Mouse (Mus musculus) c-Kit-positive CD71-positive TER-119-negative erythroid progenitor cells, embryonic 14.5 days (primary cell): Measurements from ENCODE around the gene Frs3.
"Not testable (repeated sequence)": the region's sequence is repeated elsewhere in the genome, so short reads cannot be mapped to it uniquely, and the experiment has no call there.

Experiments
- DNase-seq: peaks from one replicate; pipeline ENCODE4 v3.0.0-alpha.2; 2013; ENCODE audit warnings: low read depth

Gene Frs3

GRCm38 (mm10) chr17:47688608-47689575 lies at the start of gene Frs3:
Gene Frs3 (plus strand): TSS chr17:47689030.
- no peak for DNase-seq

- no peak for DNase-seq
Observed at GRCm38 (mm10) chr17:47642992-47643391, 45.8 kb upstream of the Frs3 start.

DNA sequence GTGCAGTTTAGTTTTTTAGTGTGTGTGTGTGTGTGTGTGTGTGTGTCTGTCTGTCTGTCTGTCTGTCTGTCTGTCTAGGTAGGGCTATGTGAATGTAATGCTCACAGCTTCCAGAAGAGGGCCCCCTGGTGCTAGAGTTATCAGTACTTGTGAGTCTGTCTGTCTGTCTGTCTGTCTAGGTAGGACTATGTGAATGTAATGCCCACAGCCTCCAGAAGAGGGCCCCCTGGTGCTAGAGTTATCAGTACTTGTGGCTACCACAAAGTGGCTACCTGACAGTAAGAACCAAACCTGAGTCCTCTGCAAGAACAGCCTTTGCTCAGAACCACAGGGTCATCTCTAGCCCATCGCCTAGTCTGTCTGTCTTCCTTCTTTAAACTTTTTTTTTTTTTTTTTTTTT lies 42.1 kb upstream of the Frs3 start:
- DNase-seq: peak; percentile 80

DNA sequence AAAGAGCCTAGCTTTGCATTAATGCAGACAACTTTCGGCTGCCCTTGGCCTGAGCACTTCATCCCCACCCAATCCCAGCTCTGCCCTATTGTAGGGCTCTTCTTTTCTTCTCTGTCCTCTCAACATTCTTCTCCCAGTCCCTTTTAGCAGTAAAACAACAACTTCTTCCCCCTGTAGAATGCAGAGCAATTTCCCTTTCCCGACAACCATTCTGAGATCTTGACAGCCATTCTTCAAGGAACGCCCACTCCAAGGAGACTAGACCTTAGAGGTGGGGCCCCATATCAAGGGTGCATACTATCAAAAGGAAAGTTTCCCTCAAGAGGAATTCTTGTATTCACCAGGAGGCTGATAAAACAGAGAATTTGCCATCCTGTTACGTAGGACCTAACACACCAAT lies 39.9 kb upstream of the Frs3 start:
- no peak for DNase-seq

GRCm38 (mm10) chr17:47651953-47652352 lies 36.9 kb upstream of the Frs3 start:
- DNase-seq: no peak

DNA sequence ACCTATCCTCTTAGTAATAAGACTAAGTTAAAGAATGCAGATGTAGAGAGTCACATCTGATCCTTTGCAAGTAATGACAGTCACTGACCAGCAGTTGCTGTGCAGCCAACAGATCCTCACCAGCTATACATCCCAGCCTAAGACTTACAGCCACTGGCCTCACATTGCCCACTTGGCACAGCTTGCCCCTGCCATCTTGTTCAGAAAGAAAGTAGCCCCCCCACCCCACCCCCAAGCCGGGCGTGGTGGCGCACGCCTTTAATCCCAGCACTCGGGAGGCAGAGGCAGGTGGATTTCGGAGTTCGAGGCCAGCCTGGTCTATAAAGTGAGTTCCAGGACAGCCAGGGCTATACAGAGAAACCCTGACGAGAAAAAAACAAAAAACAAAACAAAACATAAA lies 34.5 kb upstream of the Frs3 start:
- DNase-seq: not testable (repeated sequence)

GRCm38 (mm10) chr17:47655697-47656096 lies 33.1 kb upstream of the Frs3 start:
- DNase-seq: no peak

- DNase-seq: no peak
Observed at GRCm38 (mm10) chr17:47657901-47658300, 30.9 kb upstream of the Frs3 start.

DNA sequence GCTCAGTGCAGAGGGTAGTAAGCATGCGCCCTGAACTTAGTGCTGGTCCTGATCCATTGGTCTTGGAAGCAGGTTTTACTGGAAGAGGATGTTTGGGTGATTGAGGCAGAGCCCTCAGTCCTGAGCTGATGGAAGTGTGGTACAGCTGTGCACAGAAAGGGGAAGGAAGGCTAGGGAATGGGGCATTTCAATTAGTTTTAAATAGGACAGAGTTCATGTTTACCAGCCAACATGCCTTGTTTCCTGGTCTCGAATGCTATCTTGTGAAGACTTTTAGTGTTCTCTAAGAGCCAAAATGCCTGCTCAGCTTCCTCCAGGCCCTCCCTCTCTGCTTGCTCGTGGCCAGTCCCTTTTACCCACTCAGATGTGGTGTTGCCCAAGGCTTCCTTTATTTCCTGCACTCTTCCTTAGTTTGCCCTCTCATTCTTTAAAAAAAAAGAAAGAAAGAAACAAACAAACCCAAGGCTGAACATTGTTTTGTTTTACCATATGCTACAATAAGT lies 30.0 kb upstream of the Frs3 start:
- DNase-seq: no peak

DNA sequence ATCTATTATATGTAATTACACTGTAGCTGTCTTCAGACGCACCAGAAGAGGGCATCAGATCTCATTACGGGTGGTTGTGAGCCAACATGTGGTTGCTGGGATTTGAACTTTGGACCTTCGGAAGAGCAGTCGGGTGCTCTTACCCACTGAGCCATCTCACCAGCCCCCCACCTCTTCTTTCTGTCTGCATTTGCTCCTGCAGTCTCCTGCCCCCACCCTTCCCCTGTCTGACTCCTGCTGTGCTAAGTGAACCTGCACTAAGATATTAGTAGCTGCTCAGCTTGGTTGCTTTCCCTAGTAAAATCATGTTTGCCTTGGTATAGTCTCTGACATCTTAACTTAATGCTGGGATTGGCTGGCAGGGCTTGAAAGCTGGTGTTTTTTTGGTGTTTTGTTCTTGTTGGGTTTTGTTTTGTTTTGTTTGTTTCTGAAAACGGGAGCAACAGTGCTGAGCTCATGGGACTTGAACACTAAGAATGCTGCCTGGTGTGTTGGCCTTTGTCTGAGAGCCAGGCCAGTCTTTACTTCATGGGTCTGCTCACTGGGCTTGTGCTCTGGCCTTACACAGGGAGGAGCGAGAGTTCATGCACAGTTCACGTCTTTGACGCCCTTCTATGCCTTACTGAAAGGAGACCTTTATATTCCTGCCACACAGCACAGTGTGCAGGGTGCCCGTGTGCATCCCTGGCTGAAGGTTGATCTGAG lies 25.7 kb upstream of the Frs3 start:
- no peak for DNase-seq

DNA sequence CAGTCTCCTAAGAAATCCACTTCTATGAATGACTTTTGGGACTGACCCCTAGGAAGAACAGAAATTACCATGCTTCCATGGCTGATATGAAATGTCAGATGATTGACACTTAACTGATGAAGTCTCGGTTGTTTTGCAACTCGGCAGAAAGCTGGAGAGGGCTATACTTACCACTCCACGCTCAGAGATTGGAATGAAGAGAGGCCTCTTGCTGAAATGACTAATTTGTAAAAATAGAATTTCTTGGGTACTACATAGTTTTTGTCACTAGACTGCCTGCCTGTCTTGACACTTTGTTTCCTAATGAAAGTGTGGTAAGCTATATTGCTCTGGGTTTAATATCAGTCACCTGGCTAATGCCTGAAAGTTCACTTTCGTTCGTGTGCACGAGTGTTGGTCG lies 24.4 kb upstream of the Frs3 start:
- DNase-seq: no peak

DNA sequence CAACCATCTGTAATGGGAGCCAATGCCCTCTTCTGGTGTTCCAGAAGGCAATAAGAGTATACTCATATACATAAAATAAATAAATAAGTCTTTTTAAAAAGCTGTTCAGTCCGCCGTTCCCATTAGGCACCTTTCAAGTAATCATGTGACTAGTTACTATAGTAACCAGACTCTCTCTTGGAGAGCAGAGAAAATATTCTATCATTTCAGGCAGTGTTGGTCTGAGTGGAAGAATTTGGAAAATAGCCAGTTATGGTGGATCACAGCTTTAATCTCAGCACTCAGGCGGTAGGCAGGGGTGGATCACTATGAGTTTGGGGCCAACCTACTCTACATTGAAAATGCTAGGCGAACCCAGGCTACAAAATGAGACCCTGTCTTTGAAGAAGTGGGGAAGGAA lies 19.7 kb upstream of the Frs3 start:
- no peak for DNase-seq

DNA sequence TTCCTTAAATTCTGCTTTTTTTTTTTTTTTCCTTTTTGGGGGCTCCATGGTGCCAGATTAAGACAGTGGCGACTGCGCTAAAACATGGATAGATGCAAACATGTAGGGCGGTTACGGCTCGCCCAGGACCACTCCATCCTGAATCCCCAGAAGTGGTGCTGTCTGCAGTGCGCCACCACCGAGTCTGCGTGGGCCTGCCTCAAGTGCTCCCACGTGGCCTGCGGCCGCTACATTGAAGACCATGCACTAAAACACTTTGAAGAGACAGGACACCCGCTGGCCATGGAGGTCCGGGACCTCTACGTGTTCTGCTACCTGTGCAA lies 16.9 kb upstream of the Frs3 start:
- no peak for DNase-seq

DNA sequence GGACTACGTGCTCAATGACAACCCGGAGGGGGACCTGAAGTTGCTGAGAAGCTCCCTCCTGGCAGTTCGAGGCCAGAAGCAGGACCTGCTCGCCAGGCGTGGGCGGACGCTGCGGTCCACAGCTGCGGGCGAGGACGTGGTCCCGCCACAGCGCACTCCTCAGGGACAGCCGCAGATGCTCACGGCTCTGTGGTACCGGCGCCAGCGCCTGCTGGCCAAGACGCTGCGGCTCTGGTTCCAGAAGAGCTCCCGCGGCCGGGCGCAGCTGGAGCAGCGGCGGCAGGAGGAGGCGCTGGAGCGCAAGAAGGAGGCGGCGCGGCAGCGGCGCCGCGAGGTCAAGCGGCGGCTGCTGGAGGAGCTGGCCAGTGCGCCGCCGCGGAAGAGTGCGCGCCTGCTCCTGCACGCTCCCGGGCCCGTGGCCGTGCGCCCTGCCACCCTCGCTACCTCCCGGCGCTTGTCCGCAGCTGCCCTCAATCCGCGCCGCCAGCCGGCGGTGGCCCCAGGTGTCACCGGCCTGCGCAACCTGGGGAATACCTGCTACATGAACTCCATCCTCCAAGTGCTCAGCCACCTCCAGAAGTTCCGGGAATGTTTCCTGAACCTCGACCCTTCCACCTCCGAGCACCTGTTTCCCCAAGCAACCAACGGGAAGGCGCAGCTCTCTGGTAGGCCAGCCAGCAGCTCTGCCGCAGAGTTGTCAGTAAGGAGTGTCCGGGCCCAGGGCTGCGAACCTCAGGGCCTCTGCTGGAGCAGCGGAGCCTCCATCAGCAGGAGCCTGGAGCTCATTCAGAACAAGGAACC lies 16.3 kb upstream of the Frs3 start:
- no peak for DNase-seq

GRCm38 (mm10) chr17:47676581-47676980 lies 12.2 kb upstream of the Frs3 start:
- peak; percentile 55 for DNase-seq

GRCm38 (mm10) chr17:47678238-47678637 lies 10.6 kb upstream of the Frs3 start:
- no peak for DNase-seq

DNA sequence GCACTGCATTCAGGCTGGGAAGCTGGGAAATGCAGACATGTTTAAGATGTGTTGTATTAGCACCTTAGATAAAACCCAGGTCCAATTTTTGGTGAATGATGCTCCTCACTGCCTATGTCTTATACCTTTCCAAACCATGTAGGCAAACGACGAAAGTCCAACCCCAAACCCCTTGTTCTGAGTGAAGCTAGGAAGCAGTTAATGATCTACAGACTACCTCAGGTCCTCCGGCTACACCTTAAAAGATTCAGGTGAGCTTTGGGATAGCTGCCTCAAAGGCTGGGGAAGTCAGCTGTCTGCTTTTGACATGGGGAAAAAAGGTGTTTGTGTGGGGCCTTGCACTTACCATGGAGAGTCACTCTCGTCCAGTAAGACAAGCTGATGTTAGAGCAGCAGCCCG lies 10.1 kb upstream of the Frs3 start:
- no peak for DNase-seq

DNA sequence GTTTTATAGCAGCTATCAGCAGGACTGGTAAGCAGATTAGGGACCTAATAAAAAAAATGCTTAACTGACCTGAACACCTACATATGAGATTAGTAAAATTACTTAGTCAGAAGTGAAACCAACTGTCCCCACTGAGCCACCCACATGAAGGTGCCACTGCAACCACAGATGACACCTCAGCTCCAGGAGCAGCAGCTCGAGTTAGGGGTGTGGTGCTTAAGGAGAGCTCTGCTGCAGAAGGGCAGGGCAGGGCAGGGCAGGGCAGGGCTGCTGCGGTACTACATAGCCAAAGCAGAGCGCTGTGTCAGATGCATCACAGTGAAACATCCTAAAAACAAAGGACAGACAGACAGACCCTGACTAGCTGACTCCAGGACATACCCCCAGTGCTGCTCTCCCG lies 6.0 kb upstream of the Frs3 start:
- no peak for DNase-seq

DNA sequence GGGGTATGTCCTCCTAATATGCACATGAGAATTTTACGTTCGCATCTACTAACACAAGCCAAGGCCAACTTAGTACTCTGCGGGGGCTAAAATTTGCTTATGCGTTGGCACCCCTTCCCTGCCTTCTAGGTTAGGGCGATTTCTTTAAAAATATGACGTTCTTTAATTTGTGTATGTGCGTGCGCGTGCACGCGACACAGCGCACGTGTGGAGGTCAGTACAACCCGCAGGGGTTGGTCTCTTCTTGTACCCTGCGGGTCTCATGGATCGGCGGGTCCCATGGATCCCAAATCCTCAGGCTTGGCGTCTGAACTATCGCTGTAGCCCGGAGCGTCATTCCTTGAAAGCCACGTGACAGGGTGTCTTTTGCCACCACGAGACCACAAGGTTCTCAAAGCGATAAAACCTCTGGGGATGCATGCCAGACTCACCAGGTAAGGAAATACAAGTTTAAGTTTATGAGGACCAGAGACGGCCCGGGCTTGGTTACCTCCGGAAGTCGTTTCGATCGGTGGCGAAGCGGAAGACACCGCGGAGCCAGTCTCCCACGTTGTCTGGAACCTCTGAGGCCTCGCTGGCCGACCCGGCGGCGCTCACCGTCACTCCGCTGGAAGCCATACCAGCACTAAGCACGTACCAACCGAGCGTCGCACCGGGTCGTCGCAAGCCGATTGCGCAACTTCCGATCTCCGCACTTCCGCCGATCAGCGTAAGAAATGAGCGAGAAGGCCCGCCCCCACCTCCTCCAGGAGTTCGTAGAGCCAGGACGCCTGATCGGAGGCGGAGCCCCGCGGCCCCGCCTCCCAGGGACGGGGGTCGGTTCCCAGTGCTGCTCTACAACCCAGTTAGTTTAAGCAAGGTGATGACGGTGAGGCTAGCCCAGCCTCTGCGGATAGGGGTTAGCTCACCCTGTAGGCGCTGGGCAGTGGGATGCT lies 1.2 kb upstream of the Frs3 start:
- DNase-seq: peak; percentile 95

- DNase-seq: no peak
Observed at GRCm38 (mm10) chr17:47688344-47688607, 554 bp upstream of the Frs3 start, which contains the start of gene Tomm6. Gene Tomm6 (minus strand): TSS chr17:47688386.

DNA sequence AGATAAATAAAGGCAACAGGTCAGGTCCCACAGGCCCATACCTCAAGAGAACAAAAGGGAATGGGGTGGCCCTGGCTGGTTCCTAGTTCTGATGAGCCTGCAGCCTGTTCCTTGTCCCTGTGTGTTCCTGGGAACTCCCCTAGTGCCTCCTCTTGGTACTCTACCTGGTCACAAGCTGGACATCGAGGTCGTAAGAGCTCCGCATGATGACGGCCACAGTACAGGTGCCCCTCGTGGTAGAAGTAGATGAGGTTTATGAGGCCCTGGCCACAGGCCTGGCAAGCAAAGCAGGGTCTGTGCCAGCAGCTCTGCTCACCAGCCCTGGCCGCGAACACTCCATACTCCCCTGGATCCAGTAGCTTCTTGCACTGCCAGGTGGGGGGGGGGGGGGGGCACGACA lies 1.1 kb downstream of the Frs3 start:
- DNase-seq: no peak

DNA sequence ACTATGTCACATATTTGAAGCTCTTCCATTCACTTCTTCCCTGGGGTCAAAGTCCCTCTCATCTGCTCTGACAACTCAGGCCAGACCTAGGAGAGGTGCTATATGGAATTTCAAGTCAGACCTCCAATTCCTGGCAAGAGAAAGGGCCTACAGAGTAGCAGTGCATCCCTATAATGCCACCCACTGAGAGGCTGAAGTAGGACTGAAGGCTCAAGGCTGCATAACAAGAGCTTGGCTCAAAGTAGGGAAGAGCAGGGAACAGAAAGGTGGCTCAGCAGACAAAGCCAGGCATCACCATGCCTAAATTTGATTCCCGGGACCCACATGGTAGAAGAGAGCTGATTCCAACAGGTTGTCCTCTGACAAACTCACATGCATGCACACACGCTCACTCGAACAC lies 2.8 kb downstream of the Frs3 start:
- DNase-seq: no peak
